Mouse (Mus musculus) small intestine, adult 10 weeks (tissue): ENCODE results near the gene Psma4. TPM values are rescaled to one million over a fixed set of nuclear protein-coding genes. Genes with fewer than 3 reads are reported as not detected.

Source experiments
- polyA plus RNA-seq: library from polyadenylated mRNA; stranded (reverse); fragments of 350-450 nt; fragmentation: Illumina TruSeq; extraction: RNeasy Lipid Tissue Mini Kit (QIAGEN cat#74804); gene quantifications from one replicate; pipeline ENCODE4 v1.2.3, GENCODE M21; 2014; ENCODE audit warnings: low replicate concordance

Gene Psma4
- 542 TPM for polyA plus RNA-seq

GRCm38 (mm10) chr9:54950575-54951321 is at the start of gene Psma4, which contains the start of gene AY074887:
Psma4 (plus strand) TSS chr9:54950790.
AY074887 (minus strand) TSS chr9:54950998.

GRCm38 (mm10) chr9:54917010-54917677 is 33.4 kb upstream of the Psma4 start, which contains the start of gene Hykk:
Hykk (plus strand) TSS chr9:54917283.

DNA sequence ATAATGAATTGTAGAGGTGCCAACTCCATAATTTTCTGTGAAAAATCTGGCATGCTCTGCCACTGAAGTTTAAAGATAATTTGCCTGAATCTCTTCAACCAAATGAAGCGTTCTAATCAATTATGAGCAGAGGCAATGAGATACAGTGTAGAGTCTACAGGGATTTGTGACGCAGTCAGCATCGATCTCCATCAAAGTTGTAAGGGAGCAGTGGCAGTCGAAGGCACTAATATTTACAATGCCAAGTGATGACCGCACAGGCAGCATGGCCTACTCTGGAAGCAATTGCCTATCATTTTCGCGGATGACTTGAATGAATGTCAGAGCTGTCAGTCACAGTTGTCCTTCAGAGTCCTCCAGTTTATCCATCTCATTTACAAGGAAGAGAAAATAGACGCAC is 30.1 kb downstream of the Psma4 start, which contains the start of gene Chrna5:
Gene Chrna5 (plus strand): TSS at position 207 of the 400 bp plus-strand sequence.

Other genes with a start within 250 kb of the Psma4 start
- 64.7 TPM for gene Wdr61, start 216.3 kb upstream of the Psma4 start, polyA plus RNA-seq
- not detected for gene Crabp1, start 186.0 kb upstream of the Psma4 start, polyA plus RNA-seq
- 266 TPM for gene Ireb2, start 87.0 kb upstream of the Psma4 start, polyA plus RNA-seq
- 9.8 TPM for gene Hykk, start 33.5 kb upstream of the Psma4 start, polyA plus RNA-seq
- gene AY074887, start 208 bp downstream of the Psma4 start, polyA plus RNA-seq: not detected
- 0.59 TPM for gene Chrna5, start 30.1 kb downstream of the Psma4 start, polyA plus RNA-seq
- 1.7 TPM for gene Chrna3, start 75.8 kb downstream of the Psma4 start, polyA plus RNA-seq
- gene Chrnb4, start 98.0 kb downstream of the Psma4 start, polyA plus RNA-seq: 0.59 TPM
- gene Ube2q2, start 198.1 kb downstream of the Psma4 start, polyA plus RNA-seq: 68.0 TPM